ENCODE assay signal across 15 mouse cellular contexts in genomic region chr1:182354504-182355147, GRCm38 (mm10). TPM values are rescaled to one million over a fixed set of nuclear protein-coding genes. Genes with fewer than 3 reads are reported as not detected.
DNase-seq lines count a peak whose midpoint lies in the region; ATAC-seq lines count a peak whose summit lies in the region.
"Had no signal": no experiment of that assay in that cellular context is flagged by ENCODE, and none has a peak within 500 bp of the region (broad histone marks: within the 10 kb centered on the region; RNA-seq: fewer than 3 reads in every experiment).

No protein-coding gene starts in this region.

- 0 out of 2 replicates have a peak, but pooled peaks have one; percentile 23 for ATAC-seq in common myeloid progenitor, adult 5-6 weeks (replicated peaks; ENCODE audit: low read depth, poor library complexity, severe bottlenecking)
- ATAC-seq in granulocyte monocyte progenitor cell, adult 5-6 weeks (replicated peaks; ENCODE audit: poor library complexity, severe bottlenecking): peak; percentile 87
- ATAC-seq: CD4-positive, CD25-positive, alpha-beta regulatory T cell, adult 4 months; forebrain, embryonic 15.5 days had no signal

- peak; percentile 54 to 69 for DNase-seq in thymus, adult 18-20 months
- peak; percentile 82 for DNase-seq in thymus, postnatal 14 days
- DNase-seq in layer of hippocampus, postnatal 36 days: no peak
- DNase-seq in heart, postnatal 4 days: no peak
- no peak for DNase-seq in layer of hippocampus, adult 18-20 months (ENCODE audit: low spot score in 2 of 2)
- no peak for DNase-seq in adrenal gland, postnatal 25 days
- DNase-seq: adrenal gland, adult 8-10 months; cerebellum, adult 11-12 months; cerebellum, adult 9-10 months; cerebellum, postnatal 36 days; gastrocnemius, postnatal 14 days had no signal

RNA-seq across cellular contexts. Expression of gene Fbxo28, which starts 13.2 kb away (rescaled TPM):
- 16.3 and 17.8 TPM in 2 replicates for total RNA-seq in common myeloid progenitor, adult 5-6 weeks (2017)
- 12.2 and 14.3 TPM in 2 replicates for total RNA-seq in granulocyte monocyte progenitor cell, adult 5-6 weeks (2014; fragmentation: Nextera tagmentation)
- total RNA-seq in granulocyte monocyte progenitor cell, adult 5-6 weeks (2017): 12.1 and 22.2 TPM in 2 replicates
- total RNA-seq in layer of hippocampus, postnatal 36 days (2021): 10 to 100 TPM; 48.5 to 51.2 TPM
- 10 to 100 TPM; 20.4 to 24.5 TPM for total RNA-seq in heart, postnatal 4 days (2021)
- total RNA-seq in layer of hippocampus, adult 18-20 months (2021): 10 to 100 TPM; 51.8 to 51.9 TPM
- 34.1 and 45.9 TPM in 2 replicates for total RNA-seq in adrenal gland, postnatal 25 days (2021)

RNA-seq across cellular contexts. Expression of gene Trp53bp2, which starts 54.3 kb away (rescaled TPM):
- total RNA-seq in common myeloid progenitor, adult 5-6 weeks (2017): 8.6 and 9.6 TPM in 2 replicates
- 7.9 and 15.7 TPM in 2 replicates for total RNA-seq in granulocyte monocyte progenitor cell, adult 5-6 weeks (2014; fragmentation: Nextera tagmentation)
- 7.5 and 9.8 TPM in 2 replicates for total RNA-seq in granulocyte monocyte progenitor cell, adult 5-6 weeks (2017)
- 10 to 100 TPM; 27.1 to 30.3 TPM for total RNA-seq in layer of hippocampus, postnatal 36 days (2021)
- 10 to 100 TPM; 20.4 to 20.5 TPM for total RNA-seq in heart, postnatal 4 days (2021)
- 10 to 100 TPM; 32.0 to 38.2 TPM for total RNA-seq in layer of hippocampus, adult 18-20 months (2021)
- 21.7 and 25.2 TPM in 2 replicates for total RNA-seq in adrenal gland, postnatal 25 days (2021)

Comparison
In these comparisons a context has a peak if more than half of its experiments do, and no peak if none do; other contexts are left out.
1. DNase-seq: peak in thymus, adult 18-20 months (2 of 2) and thymus, postnatal 14 days (single experiment); none in layer of hippocampus, postnatal 36 days (0 of 2), heart, postnatal 4 days (single experiment), layer of hippocampus, adult 18-20 months (0 of 2) and adrenal gland, postnatal 25 days (single experiment).